Mouse (Mus musculus): ENCODE measurements at regions not wholly inside any gene's neighbourhood (a gene's known extent, or its start where the extent isn't known, plus 50 kb on each side); places are given as distances from the start of the nearest gene placed in this dataset.

DNA sequence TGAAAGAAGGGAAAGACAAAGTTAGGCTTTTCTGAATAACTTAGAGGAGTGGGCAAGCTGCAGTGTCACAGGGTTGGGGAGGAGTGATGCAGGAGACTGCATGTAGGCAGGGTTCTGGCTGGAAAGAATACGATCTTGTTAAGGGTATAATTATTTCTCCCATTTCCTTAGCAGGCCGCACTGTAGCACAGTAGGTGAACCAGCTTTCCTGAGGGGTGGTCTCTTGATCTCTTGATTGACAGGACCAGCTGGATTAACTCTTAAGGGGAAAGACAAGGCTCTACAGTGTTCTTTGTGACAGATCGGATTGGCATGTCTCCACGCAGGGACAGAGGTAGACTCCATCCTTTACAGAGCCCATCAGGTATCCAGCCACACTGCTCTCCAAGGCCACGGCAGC is 54.5 kb upstream of the Meis1 start:
- CTCF ChIA-PET, result no interaction called here

DNA sequence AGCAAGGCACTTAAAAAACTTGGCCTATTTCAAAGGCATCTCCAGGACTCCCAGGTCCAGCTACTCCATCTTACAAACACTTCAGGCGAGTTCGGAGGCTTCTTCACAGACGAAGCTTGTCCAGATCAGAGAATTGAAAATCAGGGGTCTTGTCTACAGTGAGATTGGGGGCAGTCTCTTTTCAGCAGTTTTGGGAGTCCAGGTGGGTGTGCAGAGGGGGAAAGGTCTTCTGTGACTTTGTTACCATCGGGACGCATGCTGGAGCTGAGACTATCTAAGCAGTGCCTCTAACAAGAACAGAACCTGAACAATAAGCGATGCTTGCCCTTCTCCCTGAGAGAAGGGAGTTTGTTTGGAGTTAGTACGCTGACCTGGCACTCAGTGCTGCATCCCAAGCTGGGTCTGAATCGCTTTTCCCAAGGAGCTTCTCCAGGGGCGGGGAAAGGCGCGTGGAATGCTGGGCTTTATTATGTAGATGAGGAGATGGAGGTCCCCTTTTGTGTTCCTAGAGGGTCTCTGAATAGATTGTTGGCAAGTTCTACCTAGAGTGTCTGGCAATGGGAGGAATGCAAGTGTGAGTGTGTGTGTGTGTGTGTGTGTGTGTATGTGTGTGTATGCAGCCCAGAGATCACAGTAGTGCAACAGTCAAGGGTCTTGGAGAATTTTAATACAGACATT is 55.2 kb upstream of the Meis1 start:
- POLR2A ChIA-PET, result interaction anchor here in 3 of 4 experiments (0.6 to 1.8 kb wide), 7 partner anchors 16 to 757 kb away, joined by 3 to 6 read pairs (median 4); no protein-coding TSS in a partner anchor
- CTCF ChIA-PET, result interaction anchor here in 1 of 4 experiments (0.5 kb wide), 1 partner anchor 184 kb away, joined by 5 read pairs; no protein-coding TSS in a partner anchor

More for the DNA sequence above, 54.5 kb upstream of the Meis1 start:
- POLR2A ChIA-PET, result interaction anchor here in 2 of 4 experiments (1.5 to 1.8 kb wide), 2 partner anchors 15 to 21 kb away, joined by 4 to 6 read pairs; no protein-coding TSS in a partner anchor

DNA sequence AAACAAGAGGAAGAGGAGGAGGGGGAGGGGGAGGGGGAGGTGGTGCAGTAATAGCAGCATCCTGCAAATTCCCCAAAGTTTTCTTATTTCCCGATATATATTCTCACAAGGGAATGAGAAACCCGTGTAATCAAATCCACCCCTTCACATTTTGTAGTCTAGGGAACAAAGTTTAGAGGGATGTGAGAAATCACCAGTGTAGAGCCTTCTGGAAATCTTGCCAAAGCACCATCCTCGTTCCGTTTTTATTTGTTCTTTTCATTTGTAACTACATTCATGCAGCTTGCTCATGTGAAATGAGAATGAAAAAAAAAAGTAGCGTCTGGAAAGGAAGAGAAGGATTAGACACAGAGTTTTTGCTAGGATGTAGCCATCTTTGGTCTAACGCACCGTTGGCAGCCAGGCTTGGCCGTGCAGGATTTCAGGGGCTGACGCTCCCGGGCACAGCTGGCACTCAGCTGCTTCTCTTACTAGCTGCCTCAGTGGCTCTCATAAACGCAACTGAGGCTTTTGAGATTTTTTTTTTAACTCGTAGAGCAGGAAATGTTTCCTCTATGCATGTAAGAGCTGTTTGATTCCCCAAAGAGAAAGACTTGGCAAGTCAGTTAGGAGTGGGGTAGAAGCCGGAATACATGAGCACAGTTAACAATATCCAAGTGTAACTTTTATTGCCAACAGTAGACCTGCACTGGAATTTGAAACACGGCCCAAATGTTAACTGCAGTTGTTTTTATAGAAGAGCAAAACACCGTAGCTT is 72.5 kb upstream of the Meis1 start:
- ChIA-PET POLR2A (no interaction called here), CTCF (no interaction called here)

DNA sequence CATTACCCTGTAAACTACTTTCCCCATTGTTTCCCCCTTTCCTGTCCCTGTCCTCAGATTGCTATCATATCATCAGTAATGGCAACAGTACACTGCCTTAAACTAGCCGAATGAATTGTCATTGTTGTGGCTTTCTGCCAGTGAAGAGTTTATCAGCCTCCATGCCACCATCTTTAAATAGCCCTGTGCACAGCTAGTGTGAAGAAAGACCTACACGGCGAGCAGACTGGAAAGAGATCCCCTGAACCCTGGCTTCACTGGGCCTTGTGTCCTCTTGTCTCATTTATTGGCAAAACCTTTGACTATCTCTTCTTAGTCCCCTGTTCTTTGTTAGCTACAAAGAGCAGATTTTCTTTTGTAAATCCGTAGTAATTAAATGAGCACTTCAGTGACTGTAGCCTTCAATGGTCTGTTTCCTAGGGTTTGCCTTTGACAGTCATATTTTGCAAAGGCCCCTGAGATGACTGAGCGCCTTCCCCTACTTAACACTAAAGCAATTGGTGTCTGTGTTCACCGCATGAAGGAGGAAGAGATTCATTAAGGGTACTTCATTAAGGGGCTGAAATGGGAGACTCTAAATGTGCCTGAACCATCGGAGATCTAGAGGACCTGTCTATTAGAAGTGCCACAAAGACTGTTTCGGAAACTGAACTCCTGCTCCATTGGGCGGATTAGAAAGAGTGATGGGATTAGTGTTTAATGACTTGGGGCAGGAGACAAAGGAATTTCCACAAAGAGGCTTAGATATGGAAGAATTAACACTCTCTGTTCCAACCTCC is 74.4 kb upstream of the Meis1 start:
- POLR2A ChIA-PET, result interaction anchor here in 2 of 4 experiments (0.7 to 1.3 kb wide), 3 partner anchors 13 to 19 kb away, joined by 3 to 5 read pairs (median 4); no protein-coding TSS in a partner anchor
- CTCF ChIA-PET, result interaction anchor here in 1 of 4 experiments (0.6 kb wide), 1 partner anchor 978 kb away, joined by 3 read pairs; no protein-coding TSS in a partner anchor

DNA sequence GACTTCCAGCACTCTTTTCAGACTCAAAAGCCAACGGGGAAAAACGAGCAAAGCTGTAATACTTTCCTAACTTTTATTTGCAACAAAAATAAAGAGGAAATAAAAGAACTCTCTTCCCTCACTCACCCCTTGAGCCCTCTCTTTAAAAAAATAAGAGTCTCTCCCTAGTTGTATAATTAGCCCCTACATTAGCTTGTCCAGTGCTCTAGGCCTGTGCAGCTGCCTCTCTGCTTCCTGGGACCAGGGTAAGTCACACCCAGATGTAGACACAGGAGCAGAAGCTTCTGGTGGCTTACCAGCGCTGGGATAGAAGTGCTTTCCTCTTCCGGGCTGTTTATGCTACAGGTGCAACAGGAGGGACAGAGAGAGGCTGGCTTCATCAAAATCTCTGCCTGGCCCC is 75.0 kb upstream of the Meis1 start:
- CTCF ChIA-PET, result interaction anchor here in 2 of 4 experiments (0.5 to 0.6 kb wide), 2 partner anchors 17 to 977 kb away, joined by 3 read pairs; no protein-coding TSS in a partner anchor
- POLR2A ChIA-PET, result interaction anchor here in 2 of 4 experiments (1.3 to 1.4 kb wide), 2 partner anchors 14 to 20 kb away, joined by 3 to 4 read pairs; no protein-coding TSS in a partner anchor

DNA sequence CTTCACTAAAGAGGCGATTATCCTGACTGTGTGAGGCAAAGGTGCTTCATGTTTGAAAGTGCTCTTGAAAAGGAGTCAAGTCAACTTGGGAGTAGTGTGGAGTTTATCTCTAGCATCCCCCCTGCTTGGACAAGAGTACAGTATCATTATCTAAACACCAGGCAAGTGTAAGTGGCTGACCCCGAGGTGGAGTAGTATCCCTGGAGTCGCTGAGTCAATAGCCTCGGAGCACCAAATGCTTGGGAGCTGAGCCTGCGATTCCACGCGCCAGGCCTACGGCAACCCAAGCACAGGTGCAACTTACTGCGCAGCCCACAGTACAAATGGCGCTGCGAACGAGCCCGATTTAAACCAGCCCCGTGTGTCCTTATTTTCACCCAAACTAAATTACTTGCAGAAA is 75.4 kb upstream of the Meis1 start:
- ChIA-PET POLR2A (interaction anchor here in 2 of 4 experiments (1.3 to 1.4 kb wide), 2 partner anchors 15 to 20 kb away, joined by 3 to 4 read pairs; no protein-coding TSS in a partner anchor), CTCF (interaction anchor here in 2 of 4 experiments (0.5 to 0.6 kb wide), 2 partner anchors 17 to 1633 kb away, joined by 3 to 17 read pairs; no protein-coding TSS in a partner anchor)

DNA sequence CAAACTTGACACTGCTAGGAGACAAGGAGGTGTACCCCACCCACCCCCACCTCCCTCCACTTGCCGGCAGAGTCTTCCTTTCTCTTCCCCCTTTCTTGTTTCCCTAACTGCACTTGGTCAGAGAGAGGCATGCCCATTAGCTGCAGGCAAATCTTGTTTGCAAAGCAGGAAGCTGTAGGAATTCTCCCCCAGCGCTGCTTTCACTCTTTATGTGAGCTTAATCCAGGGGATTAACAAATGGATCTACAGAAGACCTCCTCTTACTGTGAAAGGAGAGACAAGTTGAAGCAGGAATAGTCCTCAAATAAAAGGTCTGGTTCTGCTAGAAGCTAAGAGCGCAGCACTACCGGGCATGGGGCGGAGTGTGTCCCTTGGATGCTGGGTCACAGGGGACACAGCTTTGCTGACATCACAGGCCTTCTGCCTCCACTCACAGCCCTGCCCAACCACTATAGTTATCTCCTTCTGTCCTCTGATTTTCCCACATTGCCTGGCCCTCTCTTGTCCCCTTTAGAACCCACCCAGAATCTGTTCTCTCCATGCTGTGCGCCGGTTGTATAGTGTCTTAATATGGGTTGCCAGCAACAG is 84.3 kb upstream of the Meis1 start:
- CTCF ChIA-PET, result no interaction called here
- POLR2A ChIA-PET, result interaction anchor here in 1 of 4 experiments (0.7 kb wide), 1 partner anchor 1526 kb away, joined by 7 read pairs; no protein-coding TSS in a partner anchor

DNA sequence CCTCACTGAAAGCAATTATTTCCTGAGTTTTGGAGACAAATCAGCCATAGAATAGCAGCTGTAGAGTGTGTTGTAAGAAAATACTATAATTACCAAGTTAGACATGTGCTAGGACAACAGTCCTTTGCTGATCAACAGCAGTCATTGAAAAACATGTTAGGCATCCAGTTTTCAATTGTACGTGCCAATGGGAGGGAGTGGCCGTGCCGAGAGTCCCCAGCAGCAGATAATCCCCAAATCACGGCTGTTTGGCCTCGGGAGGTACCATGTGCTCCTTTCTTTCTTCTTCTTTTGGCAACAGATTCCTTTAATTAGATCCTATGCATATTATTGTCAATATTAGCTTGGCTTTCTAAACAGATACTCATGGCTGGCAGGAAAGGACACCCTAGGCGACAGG is 88.4 kb upstream of the Meis1 start:
- CTCF ChIA-PET, result no interaction called here

DNA sequence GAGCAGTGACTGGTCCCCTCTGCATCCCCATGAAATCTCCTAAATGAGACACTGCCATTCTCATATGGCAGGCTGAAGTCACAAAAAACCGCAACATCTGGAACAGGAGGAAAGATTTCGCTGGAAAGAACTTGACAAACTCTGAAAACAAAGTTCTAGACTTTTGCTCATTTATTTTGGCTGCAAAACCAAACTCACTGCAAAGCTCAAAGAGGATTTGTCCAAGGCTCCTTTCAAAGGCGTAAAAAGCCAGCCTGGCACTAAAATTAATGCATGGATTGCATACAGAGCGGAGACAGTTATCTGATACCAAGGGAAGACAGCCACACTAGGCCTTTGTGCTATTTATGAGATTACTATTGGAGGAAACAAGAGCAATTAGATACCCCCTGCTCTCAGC is 90.3 kb upstream of the Meis1 start:
- ChIA-PET POLR2A (no interaction called here), CTCF (no interaction called here)

More for the DNA sequence above, 88.4 kb upstream of the Meis1 start:
- POLR2A ChIA-PET, result no interaction called here

DNA sequence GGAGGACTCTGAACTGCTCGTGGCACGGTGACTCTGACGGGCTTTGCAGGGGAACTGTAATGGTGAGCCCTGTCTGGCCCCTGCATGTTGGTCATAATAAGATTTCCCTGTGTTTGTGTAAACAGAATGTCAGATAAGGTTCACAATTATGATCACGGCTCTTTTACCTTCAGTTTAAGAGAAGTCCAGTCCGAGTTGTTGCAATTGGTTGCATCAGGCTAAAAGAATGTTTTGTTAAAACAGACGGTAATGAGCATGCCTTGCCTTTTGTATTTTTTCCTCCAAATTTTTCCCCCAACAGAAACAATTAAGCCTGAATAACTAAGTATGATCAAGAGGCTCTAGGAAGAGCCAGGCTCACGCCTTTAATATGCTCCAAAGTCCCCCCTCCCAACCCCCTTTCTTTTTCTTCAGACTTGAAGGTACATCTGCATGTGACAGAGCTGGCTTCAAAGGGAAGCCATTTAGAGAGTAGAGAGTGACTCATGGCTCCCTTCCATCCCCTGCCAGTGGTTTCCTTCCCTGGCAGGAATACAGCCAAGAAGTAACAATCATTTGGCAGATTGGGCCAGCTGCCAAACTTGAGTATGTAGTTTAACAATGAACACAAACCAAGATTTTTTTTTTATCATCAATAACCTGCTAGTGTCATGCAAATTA is 93.3 kb upstream of the Meis1 start:
- POLR2A ChIA-PET, result interaction anchor here in 1 of 4 experiments (0.6 kb wide), 1 partner anchor 52 kb away, joined by 4 read pairs; no protein-coding TSS in a partner anchor
- CTCF ChIA-PET, result no interaction called here

DNA sequence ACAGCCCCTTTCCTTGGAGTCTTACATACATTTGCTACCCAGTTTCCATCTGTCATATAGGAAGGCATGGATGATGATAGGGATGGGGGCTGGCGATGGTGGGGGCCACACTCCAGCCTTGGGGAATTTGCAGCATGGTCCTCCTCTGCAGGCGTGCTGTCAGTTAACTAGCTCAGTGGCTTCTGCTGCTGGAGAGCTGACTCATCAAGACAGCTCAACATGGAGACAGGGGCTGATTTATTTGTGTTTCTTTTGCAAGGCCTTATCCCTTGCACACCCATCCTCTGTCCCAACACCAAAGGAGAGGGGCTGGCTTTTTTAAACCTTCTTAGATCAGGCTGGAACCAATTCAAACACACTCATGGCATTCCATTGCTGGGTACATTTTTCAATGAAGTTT is 98.3 kb upstream of the Meis1 start:
- CTCF ChIA-PET, result no interaction called here
- POLR2A ChIA-PET, result no interaction called here

DNA sequence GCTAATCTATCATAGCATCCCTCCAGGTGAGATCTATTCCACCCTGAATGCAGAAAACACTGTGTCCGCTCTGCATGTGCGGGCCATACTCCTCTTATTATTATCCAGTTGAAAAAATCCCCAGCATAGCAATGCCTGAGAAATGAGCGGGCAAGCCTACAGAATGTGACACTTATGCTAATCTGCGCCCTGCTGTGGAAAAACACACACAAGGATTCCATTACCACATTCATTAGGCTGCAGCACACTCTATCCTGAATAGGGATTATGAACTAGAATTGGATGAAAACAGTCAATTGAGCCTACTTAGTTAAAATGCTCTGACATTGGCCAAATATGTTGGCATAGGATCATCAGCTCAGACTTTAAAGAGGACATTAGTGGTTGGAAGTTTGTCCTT is 99.5 kb upstream of the Meis1 start:
- POLR2A ChIA-PET, result interaction anchor here in 1 of 4 experiments (1.1 kb wide), 1 partner anchor 19 kb away, joined by 3 read pairs; no protein-coding TSS in a partner anchor
- CTCF ChIA-PET, result no interaction called here

DNA sequence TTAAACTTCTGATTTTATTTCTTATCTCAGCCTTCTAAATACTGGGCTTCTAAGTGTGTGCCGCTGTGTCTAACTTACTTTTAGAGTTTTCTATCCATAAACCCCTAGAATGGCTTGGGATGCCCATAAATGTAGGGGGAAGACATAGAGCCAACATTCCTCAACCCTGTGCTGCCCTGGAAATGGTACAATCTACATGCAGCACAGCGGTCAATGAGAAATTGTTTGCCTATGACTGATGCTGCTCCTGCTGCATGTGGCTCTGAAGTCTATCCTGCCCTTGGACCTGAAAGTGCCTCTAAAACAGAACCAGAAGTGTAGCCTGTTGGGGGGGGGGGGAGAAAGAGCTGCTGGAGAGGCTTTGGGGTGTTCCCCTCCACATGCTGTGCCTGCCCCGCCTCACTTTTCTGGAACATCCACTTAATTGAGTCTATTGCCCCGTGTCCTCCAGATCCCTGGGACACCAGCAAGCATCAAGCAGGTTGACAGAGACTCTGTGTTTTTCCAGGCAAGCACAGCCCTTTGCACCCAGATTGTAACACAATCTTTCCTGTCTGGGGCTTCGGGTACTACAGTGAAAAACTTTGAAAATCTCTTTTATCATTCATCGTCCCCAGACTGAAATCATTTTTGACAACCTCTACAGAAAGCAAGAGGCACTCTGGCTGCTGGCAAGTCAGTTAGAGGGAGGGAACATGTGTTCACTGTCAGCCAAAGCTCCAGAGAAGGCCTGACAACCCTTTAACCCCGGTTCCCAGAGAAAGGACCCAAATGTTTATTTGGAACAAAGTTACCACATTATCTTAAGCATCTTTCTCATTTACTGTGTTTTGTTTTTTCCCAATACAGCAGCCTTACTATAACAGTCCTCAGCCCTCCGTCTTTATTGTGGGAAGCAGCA is 101.4 kb upstream of the Meis1 start:
- POLR2A ChIA-PET, result interaction anchor here in 1 of 4 experiments (0.6 kb wide), 1 partner anchor 138 kb away, joined by 6 read pairs; no protein-coding TSS in a partner anchor

DNA sequence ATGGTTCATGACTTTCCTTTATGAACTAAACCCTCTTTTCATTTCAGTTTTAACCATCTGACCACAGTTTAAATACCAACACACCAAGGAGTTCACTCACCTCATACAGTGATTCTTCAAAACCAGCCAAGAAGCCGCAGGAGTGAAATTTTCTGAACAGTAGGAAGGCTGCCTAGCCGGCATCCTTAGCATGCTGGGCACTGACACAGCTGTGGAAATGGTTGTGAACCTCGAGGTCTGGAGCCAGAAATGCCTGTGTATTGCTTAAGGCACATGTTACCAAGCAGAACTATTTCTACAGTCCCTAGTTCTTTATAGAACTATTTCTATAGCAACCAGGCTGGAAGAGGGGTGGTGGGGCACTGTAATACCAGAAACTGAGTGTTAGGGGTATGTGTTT is 102.1 kb upstream of the Meis1 start:
- POLR2A ChIA-PET, result interaction anchor here in 1 of 4 experiments (0.6 kb wide), 1 partner anchor 142 kb away, joined by 3 read pairs; no protein-coding TSS in a partner anchor
- CTCF ChIA-PET, result no interaction called here

More for the DNA sequence above, 101.4 kb upstream of the Meis1 start:
- CTCF ChIA-PET, result no interaction called here

DNA sequence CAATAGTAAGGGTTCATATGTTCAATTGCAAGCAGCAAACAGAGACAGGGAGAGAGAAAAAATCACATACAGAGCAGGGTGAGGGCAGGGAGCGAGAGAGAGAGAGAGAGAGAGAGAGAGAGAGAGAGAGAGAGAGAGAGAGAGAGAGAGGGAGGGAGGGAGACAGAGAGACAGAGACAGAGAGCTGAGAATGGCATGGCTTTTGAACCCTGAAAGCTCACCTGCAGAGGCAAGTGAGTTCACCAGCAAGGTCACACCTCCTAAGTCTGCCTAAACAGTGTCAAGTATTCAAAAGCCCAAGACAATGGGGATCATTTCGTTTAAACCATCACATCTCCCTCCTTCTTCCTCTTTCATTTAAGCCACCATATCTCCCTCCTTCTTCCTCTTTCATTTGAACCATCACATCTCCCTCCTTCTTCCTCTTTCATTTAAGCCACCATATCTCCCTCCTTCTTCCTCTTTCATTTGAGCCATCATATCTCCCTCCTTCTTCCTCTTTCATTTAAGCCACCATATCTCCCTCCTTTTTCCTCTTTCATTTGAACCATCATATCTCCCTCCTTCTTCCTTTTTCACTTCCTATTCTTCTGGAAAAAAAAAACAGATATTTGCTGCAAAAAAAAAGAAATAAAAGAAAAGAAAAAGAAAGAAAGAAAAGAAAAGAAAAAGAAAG is 116.7 kb upstream of the Meis1 start:
- CTCF ChIA-PET, result no interaction called here
- POLR2A ChIA-PET, result no interaction called here

DNA sequence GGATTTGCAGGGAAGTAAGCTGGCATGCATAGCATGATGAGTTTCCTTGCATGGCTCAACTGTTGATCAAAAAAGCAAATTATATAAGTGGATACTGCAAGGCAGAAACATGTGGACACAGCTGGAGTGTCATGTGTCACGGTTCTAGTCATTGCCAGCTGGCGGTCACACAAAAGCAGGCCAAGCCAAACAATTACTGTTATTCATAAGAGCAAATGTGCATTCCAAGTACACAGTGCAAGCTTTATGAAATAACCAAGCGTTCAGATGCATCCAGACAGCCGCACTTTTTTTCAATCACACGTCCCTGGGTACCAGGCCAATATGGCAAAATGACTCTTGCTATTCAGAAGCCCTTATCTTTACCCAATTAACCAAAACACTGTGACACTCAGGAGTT is 119.6 kb upstream of the Meis1 start:
- CTCF ChIA-PET, result no interaction called here
- POLR2A ChIA-PET, result interaction anchor here in 1 of 4 experiments (0.7 kb wide), 1 partner anchor 400 kb away, joined by 5 read pairs; no protein-coding TSS in a partner anchor

DNA sequence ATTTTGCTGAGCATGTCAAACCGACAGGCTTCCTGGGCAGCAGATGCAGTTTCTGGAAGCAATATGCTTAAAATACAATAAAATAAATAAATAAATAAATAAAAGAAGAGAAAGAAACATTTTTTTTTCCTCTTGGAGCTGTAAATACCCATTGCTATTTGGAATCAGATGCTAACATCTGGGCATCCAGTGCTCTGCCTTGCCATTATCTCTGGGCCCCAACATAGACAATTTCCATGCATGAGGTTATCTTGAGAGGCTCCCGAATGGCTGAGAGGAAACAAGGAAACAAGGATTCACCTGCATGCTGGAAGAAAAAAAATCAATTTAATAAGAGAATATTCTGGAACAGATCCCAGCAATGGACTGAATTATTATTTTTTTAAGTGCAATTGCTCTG is 120.0 kb upstream of the Meis1 start:
- ChIA-PET POLR2A (no interaction called here), CTCF (no interaction called here)
